Mouse (Mus musculus) inflammation-experienced regulatory T-cells, adult 6 months (primary cell): ENCODE data around the gene Ascc3. TPM values are rescaled to one million over a fixed set of nuclear protein-coding genes. Genes with fewer than 3 reads are reported as not detected.

Experiments used
- ATAC-seq: one replicate; pipeline ENCODE4 v1.8.0; 2017
- polyA plus RNA-seq, 3 experiments: library from polyadenylated mRNA; unstranded; fragments of 100-300 nt; shearing (Covaris generic); gene quantifications; one replicate each; pipeline ENCODE4 v1.2.1; 2017

The Ascc3 gene
- polyA plus RNA-seq, 3 experiments from 2014 or later = 26.2 to 34.9 (median 26.7) TPM

GRCm38 (mm10) chr10:50763457-50764310 is 171.2 kb downstream of the Ascc3 start:
- ATAC-seq = no peak

GRCm38 (mm10) chr10:50772811-50773210 is 180.3 kb downstream of the Ascc3 start:
- ATAC-seq = no peak

- ATAC-seq = no peak
Observed at GRCm38 (mm10) chr10:50773846-50774245, 181.4 kb downstream of the Ascc3 start.

GRCm38 (mm10) chr10:50792840-50793239 is 200.4 kb downstream of the Ascc3 start:
- no peak for ATAC-seq

- no peak for ATAC-seq
Observed at GRCm38 (mm10) chr10:50801594-50801993, 209.1 kb downstream of the Ascc3 start.

GRCm38 (mm10) chr10:50802380-50802779 is 209.9 kb downstream of the Ascc3 start:
- ATAC-seq = no peak

- no peak for ATAC-seq
Observed at GRCm38 (mm10) chr10:50806166-50806565, 213.7 kb downstream of the Ascc3 start.

GRCm38 (mm10) chr10:50822363-50822762 is 229.9 kb downstream of the Ascc3 start:
- ATAC-seq = no peak

- no peak for ATAC-seq
Observed at GRCm38 (mm10) chr10:50826829-50827228, 234.4 kb downstream of the Ascc3 start.

- ATAC-seq = no peak
Observed at GRCm38 (mm10) chr10:50834533-50834932, 242.1 kb downstream of the Ascc3 start.

- no peak for ATAC-seq
Observed at GRCm38 (mm10) chr10:50843363-50843762, 250.9 kb downstream of the Ascc3 start.

- ATAC-seq = no peak
Observed at GRCm38 (mm10) chr10:50868202-50868601, 275.7 kb downstream of the Ascc3 start.

GRCm38 (mm10) chr10:50876952-50877351 is 284.5 kb downstream of the Ascc3 start:
- no peak for ATAC-seq

- ATAC-seq = peak; percentile 46
Observed at GRCm38 (mm10) chr10:50881476-50882069, 289.1 kb downstream of the Ascc3 start.

GRCm38 (mm10) chr10:50882366-50882765 is 289.9 kb downstream of the Ascc3 start:
- no peak for ATAC-seq

GRCm38 (mm10) chr10:50886305-50886704 is 293.8 kb downstream of the Ascc3 start:
- ATAC-seq = no peak

- no peak for ATAC-seq
Observed at GRCm38 (mm10) chr10:50890621-50891020, 298.2 kb downstream of the Ascc3 start.

- no peak for ATAC-seq
Observed at GRCm38 (mm10) chr10:50891876-50892711, 299.6 kb downstream of the Ascc3 start.

GRCm38 (mm10) chr10:50892751-50893320 is 300.4 kb downstream of the Ascc3 start:
- ATAC-seq = no peak

GRCm38 (mm10) chr10:50893546-50893945 is 301.1 kb downstream of the Ascc3 start:
- ATAC-seq = no peak

- peak; percentile 66 for ATAC-seq
Observed at GRCm38 (mm10) chr10:50894170-50894991, 301.9 kb downstream of the Ascc3 start, which contains the start of gene Sim1. Gene Sim1 (plus strand): TSS chr10:50894754.
